Mouse (Mus musculus): ENCODE results near the gene Adora3.

DNA sequence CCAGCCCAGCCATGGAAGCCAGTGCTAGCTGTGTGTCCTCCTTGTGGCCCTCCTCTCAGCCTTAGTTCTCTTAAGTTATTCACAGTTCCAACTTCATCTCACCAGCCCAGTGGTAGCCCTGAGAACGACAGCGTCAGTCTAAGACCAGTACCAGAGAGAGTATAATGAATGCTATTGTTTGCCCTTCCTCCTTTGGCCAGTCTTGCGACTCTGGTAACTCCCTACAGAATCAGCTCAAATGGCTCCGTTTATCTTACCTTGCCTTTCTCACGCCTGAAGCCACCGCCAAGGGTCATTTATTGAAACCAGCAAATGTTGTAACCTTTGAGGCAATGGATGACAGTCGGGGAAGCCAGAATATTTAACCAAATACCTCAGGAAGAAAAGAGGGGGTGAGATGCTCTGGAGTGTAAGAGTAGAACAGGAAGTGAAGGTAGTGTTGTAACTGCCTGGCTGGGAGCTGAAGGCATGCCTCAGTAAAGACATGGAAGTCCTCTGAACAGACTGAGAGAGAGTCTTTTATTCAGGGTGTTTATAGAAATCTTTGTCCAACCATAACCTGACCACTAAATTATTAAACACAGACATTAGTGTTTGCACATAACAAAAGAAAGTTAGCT is 8.8 kb upstream of the Adora3 start:
- TF ChIP-seq POLR2A (IDR thresholded peaks at IDR 0.05; ENCODE audit: low read depth, low read length): no peak
- TF ChIP-seq CTCF (IDR thresholded peaks at IDR 0.05; ENCODE audit: extremely low read depth, insufficient read length, insufficient replicate concordance, low read depth, low read length): no peak
